Mouse (Mus musculus) forebrain, embryonic 14.5 days (tissue): ENCODE measurements around the gene Ppp2r3a. TPM values are rescaled to one million over a fixed set of nuclear protein-coding genes. Genes with fewer than 3 reads are reported as not detected.

Experiments
- ATAC-seq: fragments of 200-750 bp; cut with Nextera tagmentation; 2 replicates; pipeline ENCODE4 v1.8.0; 2017; ENCODE audit warnings: mild to moderate bottlenecking, moderate library complexity
- DNase-seq: peaks from one replicate; pipeline ENCODE4 v3.0.0-alpha.2; 2015; ENCODE audit warnings: low spot score
- H3K27ac ChIP-seq: fragments of 300-500 bp; sonication (generic); 2 replicates; pipeline ENCODE4 v1.5.1; 2014; ENCODE audit warnings: low read depth, mild to moderate bottlenecking, control low read depth, low read length, moderate library complexity
- H3K27me3 ChIP-seq: fragments of 300-500 bp; sonication (generic); replicated peaks from 2 replicates; pipeline ENCODE4 v1.6.1; 2014; ENCODE audit warnings: low read length, control low read depth, mixed read lengths; ENCODE audit not compliant: control insufficient read depth, insufficient read depth
- H3K36me3 ChIP-seq: fragments of 300-500 bp; sonication (generic); 2 replicates; pipeline ENCODE4 v1.6.1; 2014; ENCODE audit warnings: low read length, control low read depth; ENCODE audit not compliant: control insufficient read depth, insufficient read depth
- H3K4me1 ChIP-seq: fragments of 300-500 bp; sonication (generic); 2 replicates; pipeline ENCODE4 v1.6.1; 2014; ENCODE audit warnings: antibody characterized with exemption, low read length, control low read depth; ENCODE audit not compliant: control insufficient read depth, insufficient read depth
- H3K4me2 ChIP-seq: fragments of 300-500 bp; sonication (generic); 2 replicates; pipeline ENCODE4 v1.6.1; 2014; ENCODE audit warnings: mild to moderate bottlenecking, control low read depth, low read length
- H3K4me3 ChIP-seq: fragments of 300-500 bp; sonication (generic); 2 replicates; pipeline ENCODE4 v1.5.1; 2014; ENCODE audit warnings: low read depth, low read length, control low read depth
- H3K9ac ChIP-seq: fragments of 300-500 bp; sonication (generic); 2 replicates; pipeline ENCODE4 v1.6.1; 2014; ENCODE audit warnings: mild to moderate bottlenecking, low read length, control low read depth, moderate library complexity
- H3K9me3 ChIP-seq: fragments of 300-500 bp; sonication (generic); replicated peaks from 2 replicates; pipeline ENCODE4 v1.6.1; 2016; ENCODE audit warnings: low read length, control low read depth, mixed read lengths; ENCODE audit not compliant: control insufficient read depth
- WGBS: fragments of 180-500 bp; shearing (Covaris S2); extraction: QIAGEN DNeasy Blood & Tissue Kit; methylation state at CpG from one replicate; pipeline ENCODE4 v1.1.7; 2014; 5-methylcytosine and 5-hydroxymethylcytosine counted together
- polyA plus RNA-seq: library from polyadenylated mRNA; unstranded; fragments of >200 nt; fragmentation: Nextera tagmentation; extraction: Ambion mirVana; gene quantifications from 2 replicates; pipeline ENCODE4 v1.2.1, GENCODE M21; 2014

Ppp2r3a gene
- polyA plus RNA-seq, 1 experiment from 2014 or later, result 20.6 TPM

DNA sequence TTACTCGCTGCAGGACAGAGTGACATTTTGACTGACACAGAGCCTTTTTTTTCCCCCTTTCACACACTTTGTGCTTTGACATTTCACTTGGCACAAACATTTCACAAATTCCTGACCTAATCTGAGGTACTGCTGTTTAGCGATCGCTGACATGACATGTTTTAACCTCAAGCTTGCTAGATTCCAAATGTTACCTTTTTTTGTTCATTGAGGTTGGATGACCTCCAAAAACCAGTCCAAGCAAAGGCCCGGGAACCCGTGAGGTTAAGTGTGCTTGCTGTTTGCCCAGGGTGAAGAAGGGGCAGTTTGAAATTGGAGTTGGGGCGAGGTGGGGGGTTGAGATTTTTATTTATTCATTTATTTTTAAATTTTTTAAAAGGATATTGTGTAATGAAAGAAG, 31.1 kb upstream of the Ppp2r3a start:
- Histone ChIP-seq H3K9me3 (no peaks in the 10 kb centered on the region), H3K36me3 (no peaks in the 10 kb centered on the region), H3K27me3 (no peaks in the 10 kb centered on the region), H3K4me2 (no peak overlapping the region), H3K4me1 (peaks cover under 1% of the 10 kb centered on the region; the same call in 1 of the 2 replicates), H3K27ac (no peak overlapping the region), H3K9ac (no peak overlapping the region), H3K4me3 (no peak overlapping the region)
- no peak for ATAC-seq
- DNase-seq, result peak; percentile 30
- WGBS, result 39% methylated on average over 6 of the region's 6 CpGs

DNA sequence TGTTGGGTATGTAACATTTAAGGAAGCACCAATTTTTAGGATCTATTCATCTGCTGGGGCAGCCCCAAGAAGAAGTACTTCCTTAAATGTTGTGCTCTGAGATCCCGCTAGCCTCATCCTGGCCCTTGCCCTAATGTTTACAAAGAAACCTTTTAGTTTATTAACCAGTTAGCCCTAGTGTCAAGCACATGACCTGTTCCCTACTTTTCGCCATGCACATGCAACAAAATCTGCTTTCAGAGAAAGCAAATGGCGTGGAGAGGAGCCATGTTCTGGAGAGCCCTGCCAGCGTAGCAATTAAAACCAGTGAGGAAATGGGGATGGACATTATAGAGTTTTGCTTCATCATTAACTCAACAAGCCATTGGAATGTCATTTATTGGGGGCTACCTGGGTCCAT, 30.3 kb upstream of the Ppp2r3a start:
- Histone ChIP-seq H3K4me2 (no peak overlapping the region), H3K27ac (no peak overlapping the region), H3K4me3 (no peak overlapping the region), H3K27me3 (no peaks in the 10 kb centered on the region), H3K4me1 (no peaks in the 10 kb centered on the region), H3K36me3 (no peaks in the 10 kb centered on the region), H3K9ac (no peak overlapping the region), H3K9me3 (no peaks in the 10 kb centered on the region)
- ATAC-seq (no peak), DNase-seq (no peak)
- WGBS, result 85% methylated on average over 4 of the region's 4 CpGs

DNA sequence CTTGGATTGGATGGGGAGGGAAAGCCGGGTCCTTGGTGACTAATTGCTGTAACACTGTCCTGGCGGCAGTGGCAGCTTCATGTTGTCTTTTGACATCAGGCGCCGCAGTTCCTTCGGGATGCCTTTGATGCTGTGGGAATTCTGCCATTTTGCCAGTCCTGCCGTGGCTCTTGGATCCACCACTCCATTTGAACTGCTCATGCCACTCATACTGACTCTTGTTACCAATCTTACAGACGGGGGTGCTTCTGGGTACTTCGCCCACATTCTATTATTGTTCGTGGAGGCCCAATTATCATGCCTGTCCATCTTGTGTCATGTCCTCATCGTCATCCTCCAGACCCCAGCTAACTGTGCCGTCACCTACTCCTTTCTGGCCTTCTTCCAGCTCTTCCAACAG, 29.7 kb upstream of the Ppp2r3a start:
- ATAC-seq (no peak), DNase-seq (no peak)
- Histone ChIP-seq H3K36me3 (no peaks in the 10 kb centered on the region), H3K9ac (no peak overlapping the region), H3K27me3 (no peaks in the 10 kb centered on the region), H3K4me1 (no peaks in the 10 kb centered on the region), H3K27ac (no peak overlapping the region), H3K4me2 (no peak overlapping the region), H3K9me3 (no peaks in the 10 kb centered on the region), H3K4me3 (no peak overlapping the region)
- 87% methylated on average over 11 of the region's 11 CpGs for WGBS

DNA sequence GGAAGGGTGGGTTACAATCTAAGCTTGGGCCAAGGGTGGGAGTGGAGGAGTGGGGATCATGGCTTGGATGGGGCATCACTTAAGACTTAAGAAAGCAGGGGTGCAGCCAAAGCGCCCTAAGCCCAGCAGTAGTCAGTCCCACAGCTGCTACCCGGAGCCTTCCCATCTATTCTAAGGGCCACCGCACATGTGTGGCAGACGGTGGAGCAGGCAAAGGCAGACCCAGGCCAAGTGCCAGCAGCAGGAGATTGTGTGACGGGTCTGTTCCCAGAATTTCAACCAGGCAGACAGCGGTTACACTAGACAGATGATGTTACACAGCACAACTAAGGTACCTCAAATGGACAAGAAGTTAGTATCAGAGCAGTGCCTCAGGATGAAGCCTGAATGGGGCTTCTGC, 29.3 kb upstream of the Ppp2r3a start:
- no peak for ATAC-seq
- no peak for DNase-seq
- Histone ChIP-seq H3K4me2 (no peak overlapping the region), H3K27ac (no peak overlapping the region), H3K4me1 (no peaks in the 10 kb centered on the region), H3K27me3 (no peaks in the 10 kb centered on the region), H3K9me3 (no peaks in the 10 kb centered on the region), H3K9ac (no peak overlapping the region), H3K4me3 (no peak overlapping the region), H3K36me3 (no peaks in the 10 kb centered on the region)
- 90% methylated on average over 6 of the region's 6 CpGs for WGBS

DNA sequence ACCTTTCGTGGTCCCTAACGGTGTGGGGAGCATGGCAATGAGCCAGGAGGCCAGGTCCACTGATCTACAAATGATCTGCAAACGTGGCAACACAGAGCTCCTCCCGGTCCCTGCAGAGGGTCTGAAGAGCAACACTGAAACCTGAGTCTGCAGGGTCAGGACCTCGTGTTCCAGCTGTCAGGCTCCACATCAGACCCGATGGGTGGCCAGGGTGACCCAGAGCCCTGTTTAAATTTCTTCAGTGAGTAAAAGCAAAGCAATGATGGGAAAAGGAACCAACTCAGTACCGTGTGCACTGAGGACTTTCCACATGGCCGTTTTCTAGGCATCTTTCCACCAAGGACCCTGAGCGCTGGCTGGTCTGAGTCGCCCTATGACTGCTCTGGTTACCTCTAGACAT, 28.6 kb upstream of the Ppp2r3a start:
- Histone ChIP-seq H3K4me1 (no peaks in the 10 kb centered on the region), H3K27ac (no peak overlapping the region), H3K9ac (no peak overlapping the region), H3K4me2 (no peak overlapping the region), H3K9me3 (no peaks in the 10 kb centered on the region), H3K36me3 (no peaks in the 10 kb centered on the region), H3K4me3 (no peak overlapping the region), H3K27me3 (no peaks in the 10 kb centered on the region)
- no peak for ATAC-seq
- 80% methylated on average over 10 of the region's 10 CpGs for WGBS
- no peak for DNase-seq

DNA sequence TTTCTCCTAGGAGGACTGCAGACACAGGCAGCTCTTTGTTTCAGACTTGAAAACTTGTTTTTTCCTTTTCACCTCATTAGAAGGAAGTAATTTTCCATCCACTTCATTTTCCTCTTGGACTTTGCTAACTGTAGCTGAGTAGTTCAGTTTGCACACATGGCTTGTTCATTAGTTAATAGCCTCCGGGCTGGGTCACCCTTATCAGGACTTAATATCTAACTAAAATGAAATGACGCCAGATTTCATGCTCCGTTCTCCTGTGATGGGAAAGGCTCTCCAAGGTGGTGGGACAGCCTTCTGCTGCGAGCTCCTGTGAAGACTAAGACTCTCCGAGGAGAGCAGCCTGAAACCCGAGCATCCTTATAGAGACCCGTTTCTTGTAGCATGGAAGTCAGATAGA, 21.1 kb upstream of the Ppp2r3a start:
- Histone ChIP-seq H3K9ac (no peak overlapping the region), H3K4me1 (no peaks in the 10 kb centered on the region), H3K4me3 (no peak overlapping the region), H3K36me3 (no peaks in the 10 kb centered on the region), H3K4me2 (no peak overlapping the region), H3K27ac (no peak overlapping the region), H3K27me3 (no peaks in the 10 kb centered on the region), H3K9me3 (no peaks in the 10 kb centered on the region)
- DNase-seq (no peak), ATAC-seq (no peak)
- WGBS, result 89% methylated on average over 7 of the region's 7 CpGs

DNA sequence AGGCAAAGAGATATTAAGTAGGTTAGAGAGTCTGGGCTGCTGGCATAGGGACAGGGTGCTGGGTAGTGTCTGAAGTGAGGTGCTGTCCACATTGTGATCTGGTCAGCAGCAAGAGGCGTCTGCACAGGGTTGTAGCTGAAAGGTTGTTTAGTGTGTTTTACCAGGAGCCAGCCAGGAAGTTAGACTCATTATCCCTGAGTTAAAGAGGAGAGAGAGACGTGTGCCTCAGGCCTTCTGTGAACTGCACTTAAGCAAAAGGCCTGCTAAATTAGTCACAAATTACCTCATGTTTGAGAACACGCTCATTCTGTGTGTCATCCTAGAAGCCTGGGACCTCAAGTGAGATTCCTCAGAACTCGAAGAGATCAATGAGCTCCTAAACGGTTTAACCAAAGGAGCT, 18.4 kb upstream of the Ppp2r3a start:
- 36% methylated on average over 5 of the region's 5 CpGs for WGBS
- Histone ChIP-seq H3K4me2 (no peak overlapping the region), H3K27me3 (no peaks in the 10 kb centered on the region), H3K27ac (peak overlapping the region; percentile 2; the same call in 1 of the 2 replicates), H3K4me1 (peaks cover 6% of the 10 kb centered on the region; the same call in 1 of the 2 replicates), H3K36me3 (no peaks in the 10 kb centered on the region), H3K4me3 (no peak overlapping the region), H3K9ac (no peak overlapping the region), H3K9me3 (no peaks in the 10 kb centered on the region)
- ATAC-seq, result no peak
- no peak for DNase-seq

DNA sequence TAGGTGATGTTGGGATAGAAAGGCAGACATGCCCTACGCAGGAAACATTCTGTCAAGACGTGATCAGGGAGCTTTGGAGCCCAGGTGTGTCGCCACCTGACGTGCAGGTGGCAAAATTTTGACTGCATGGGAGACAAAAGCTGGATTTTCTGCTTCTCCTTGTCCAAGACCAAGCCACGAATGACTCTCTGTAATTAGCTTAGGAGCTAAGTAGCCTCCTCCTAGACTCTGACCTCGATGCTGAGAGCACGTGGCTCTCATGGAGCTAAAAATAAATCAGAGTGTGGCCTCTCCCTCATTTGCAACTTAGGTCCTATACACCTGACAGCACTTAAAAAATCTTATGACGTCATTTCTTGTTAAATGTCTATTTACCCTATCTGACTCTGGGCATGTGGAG, 14.4 kb upstream of the Ppp2r3a start:
- no peaks in the 10 kb centered on the region for H3K27me3 ChIP-seq
- no peaks in the 10 kb centered on the region for H3K36me3 ChIP-seq
- H3K4me3 ChIP-seq, result no peak overlapping the region
- H3K9ac ChIP-seq, result no peak overlapping the region
- 67% methylated on average over 8 of the region's 8 CpGs for WGBS
- no peaks in the 10 kb centered on the region for H3K9me3 ChIP-seq
- H3K4me1 ChIP-seq, result peaks cover 6% of the 10 kb centered on the region; the same call in 1 of the 2 replicates
- DNase-seq (no peak), ATAC-seq (no peak)
- no peak overlapping the region for H3K27ac ChIP-seq
- H3K4me2 ChIP-seq, result no peak overlapping the region

DNA sequence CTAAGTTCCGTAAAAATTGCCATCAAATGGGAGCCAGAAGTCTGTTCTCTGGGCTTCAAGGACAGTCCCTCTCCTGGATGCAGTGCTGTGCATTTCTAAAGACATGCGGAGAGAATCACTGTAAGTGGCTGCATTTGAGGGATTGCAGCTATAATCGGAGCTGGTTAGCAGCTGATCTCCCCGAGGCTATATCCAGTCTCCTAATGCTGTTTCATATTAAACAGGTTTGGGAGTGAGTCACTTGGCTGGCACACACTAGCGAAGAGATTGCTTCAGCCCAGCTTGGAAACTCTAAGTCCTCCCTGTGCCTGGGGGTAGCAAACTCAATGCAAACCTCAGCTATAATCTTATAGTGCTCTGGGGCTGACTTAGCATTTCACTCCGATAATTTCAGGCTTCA, 14.0 kb upstream of the Ppp2r3a start:
- ATAC-seq (peak; percentile 58; the same call in 1 of the 2 replicates), DNase-seq (peak; percentile 77)
- Histone ChIP-seq H3K9ac (no peak overlapping the region), H3K4me2 (no peak overlapping the region), H3K4me1 (peaks cover 6% of the 10 kb centered on the region; the same call in 1 of the 2 replicates), H3K9me3 (no peaks in the 10 kb centered on the region), H3K4me3 (no peak overlapping the region), H3K27me3 (no peaks in the 10 kb centered on the region), H3K27ac (no peak overlapping the region), H3K36me3 (no peaks in the 10 kb centered on the region)
- WGBS, result 53% methylated on average over 6 of the region's 6 CpGs
